Mouse (Mus musculus) brown adipose tissue, adult 24 weeks (tissue): ENCODE data around the gene Zfp819. TPM values are rescaled to one million over a fixed set of nuclear protein-coding genes. Genes with fewer than 3 reads are reported as not detected.

Experiments used
- polyA plus RNA-seq: library from polyadenylated mRNA; stranded (reverse); fragments of >200 nt; gene quantifications from 2 replicates; pipeline ENCODE4 v1.2.4, GENCODE M21; 2012; ENCODE audit not compliant: missing spikeins, insufficient read depth, insufficient read length

The Zfp819 gene
- polyA plus RNA-seq, 1 experiment, result not detected

Other genes starting within 250 kb of the Zfp819 start
- not detected in 2 replicates for gene Siglecg, start 199.0 kb upstream of the Zfp819 start, polyA plus RNA-seq
- gene Lim2, start 179.5 kb upstream of the Zfp819 start, polyA plus RNA-seq, result not detected in 2 replicates
- gene Nkg7, start 170.1 kb upstream of the Zfp819 start, polyA plus RNA-seq, result 2.2 TPM in 1 of 2 replicates, not detected in the other
- gene Cldnd2, start 166.4 kb upstream of the Zfp819 start, polyA plus RNA-seq, result not detected in 2 replicates
- gene Etfb, start 163.1 kb upstream of the Zfp819 start, polyA plus RNA-seq, result 2,383 and 2,841 TPM in 2 replicates
- not detected in 2 replicates for gene Gm45233, start 163.0 kb upstream of the Zfp819 start, polyA plus RNA-seq
- gene Vsig10l, start 144.0 kb upstream of the Zfp819 start, polyA plus RNA-seq, result 1.9 and 3.5 TPM in 2 replicates
- 0.48 and 0.58 TPM in 2 replicates for gene Iglon5, start 117.1 kb upstream of the Zfp819 start, polyA plus RNA-seq
- not detected in 2 replicates for gene 4931406B18Rik, start 101.2 kb upstream of the Zfp819 start, polyA plus RNA-seq
- 1.4 and 5.5 TPM in 2 replicates for gene Cd33, start 62.7 kb upstream of the Zfp819 start, polyA plus RNA-seq
- gene Zfp658, start 44.9 kb upstream of the Zfp819 start, polyA plus RNA-seq, result 0.79 and 0.88 TPM in 2 replicates
- 2.9 and 4.4 TPM in 2 replicates for gene Zfp719, start 27.6 kb upstream of the Zfp819 start, polyA plus RNA-seq
- not detected in 2 replicates for gene Ceacam18, start 27.5 kb downstream of the Zfp819 start, polyA plus RNA-seq
- gene Siglece, start 53.0 kb downstream of the Zfp819 start, polyA plus RNA-seq, result 1.3 and 2.7 TPM in 2 replicates
- gene Ctu1, start 64.8 kb downstream of the Zfp819 start, polyA plus RNA-seq, result 1.7 and 2.5 TPM in 2 replicates
- not detected in 2 replicates for gene Klk14, start 83.2 kb downstream of the Zfp819 start, polyA plus RNA-seq
- not detected in 2 replicates for gene Klk13, start 105.4 kb downstream of the Zfp819 start, polyA plus RNA-seq
- gene Klk12, start 161.7 kb downstream of the Zfp819 start, polyA plus RNA-seq, result not detected in 2 replicates
- not detected in 2 replicates for gene Klk11, start 167.4 kb downstream of the Zfp819 start, polyA plus RNA-seq
- gene Klk10, start 173.9 kb downstream of the Zfp819 start, polyA plus RNA-seq, result not detected in 2 replicates
- gene Klk9, start 184.7 kb downstream of the Zfp819 start, polyA plus RNA-seq, result not detected in 2 replicates
- gene Klk8, start 190.4 kb downstream of the Zfp819 start, polyA plus RNA-seq, result 2.3 and 3.4 TPM in 2 replicates
- not detected in 2 replicates for gene Klk7, start 204.1 kb downstream of the Zfp819 start, polyA plus RNA-seq
- gene Klk6, start 217.3 kb downstream of the Zfp819 start, polyA plus RNA-seq, result not detected in 2 replicates
- gene Klk5, start 234.8 kb downstream of the Zfp819 start, polyA plus RNA-seq, result not detected in 2 replicates